Mouse (Mus musculus): ENCODE results near the gene Ntf3.

The Ntf3 gene

GRCm38 (mm10) chr6:126166548-126167207 is at the start of gene Ntf3:
Gene Ntf3, minus strand, starts transcription at chr6:126166910.
- no peak for DNase-seq (ENCODE audit: low read depth)

GRCm38 (mm10) chr6:126213330-126213729 is 46.6 kb upstream of the Ntf3 start:
- DNase-seq (ENCODE audit: low read depth) = no peak

- DNase-seq (ENCODE audit: low read depth) = no peak
Measured at GRCm38 (mm10) chr6:126203366-126203765, 36.7 kb upstream of the Ntf3 start.

GRCm38 (mm10) chr6:126202959-126203358 is 36.2 kb upstream of the Ntf3 start:
- DNase-seq (ENCODE audit: low read depth) = no peak

- no peak for DNase-seq (ENCODE audit: low read depth)
Measured at GRCm38 (mm10) chr6:126201721-126202120, 35.0 kb upstream of the Ntf3 start.

GRCm38 (mm10) chr6:126199916-126200315 is 33.2 kb upstream of the Ntf3 start:
- no peak for DNase-seq (ENCODE audit: low read depth)

- DNase-seq (ENCODE audit: low read depth) = no peak
Measured at GRCm38 (mm10) chr6:126194760-126195159, 28.1 kb upstream of the Ntf3 start.

- DNase-seq (ENCODE audit: low read depth) = no peak
Measured at GRCm38 (mm10) chr6:126190218-126190871, 23.6 kb upstream of the Ntf3 start.

- DNase-seq (ENCODE audit: low read depth) = no peak
Measured at GRCm38 (mm10) chr6:126187400-126187799, 20.7 kb upstream of the Ntf3 start.

GRCm38 (mm10) chr6:126186116-126186515 is 19.4 kb upstream of the Ntf3 start:
- no peak for DNase-seq (ENCODE audit: low read depth)

GRCm38 (mm10) chr6:126172071-126172470 is 5.4 kb upstream of the Ntf3 start:
- DNase-seq (ENCODE audit: low read depth) = no peak

- no peak for DNase-seq (ENCODE audit: low read depth)
Measured at GRCm38 (mm10) chr6:126170772-126171171, 4.1 kb upstream of the Ntf3 start.

- no peak for DNase-seq (ENCODE audit: low read depth)
Measured at GRCm38 (mm10) chr6:126167731-126168130, 1.0 kb upstream of the Ntf3 start.

GRCm38 (mm10) chr6:126167208-126167590 is 489 bp upstream of the Ntf3 start:
- DNase-seq (ENCODE audit: low read depth) = no peak

GRCm38 (mm10) chr6:126165591-126166155 is 1.0 kb downstream of the Ntf3 start:
- DNase-seq (ENCODE audit: low read depth) = no peak

GRCm38 (mm10) chr6:126164781-126165180 is 1.9 kb downstream of the Ntf3 start:
- DNase-seq (ENCODE audit: low read depth) = no peak

GRCm38 (mm10) chr6:126163861-126164755 is 2.6 kb downstream of the Ntf3 start:
- no peak for DNase-seq (ENCODE audit: low read depth)

- DNase-seq (ENCODE audit: low read depth) = no peak
Measured at GRCm38 (mm10) chr6:126163181-126163621, 3.5 kb downstream of the Ntf3 start.

- no peak for DNase-seq (ENCODE audit: low read depth)
Measured at GRCm38 (mm10) chr6:126162351-126162758, 4.4 kb downstream of the Ntf3 start.

- DNase-seq (ENCODE audit: low read depth) = no peak
Measured at GRCm38 (mm10) chr6:126161571-126162340, 5.0 kb downstream of the Ntf3 start.

- no peak for DNase-seq (ENCODE audit: low read depth)
Measured at GRCm38 (mm10) chr6:126160067-126160411, 6.7 kb downstream of the Ntf3 start.
